Mouse (Mus musculus): ENCODE data around the gene Hist1h2be.
"Not testable (repeated sequence)": the region's sequence is repeated elsewhere in the genome, so short reads cannot be mapped to it uniquely, and the experiment has no call there.

Gene Hist1h2be

DNA sequence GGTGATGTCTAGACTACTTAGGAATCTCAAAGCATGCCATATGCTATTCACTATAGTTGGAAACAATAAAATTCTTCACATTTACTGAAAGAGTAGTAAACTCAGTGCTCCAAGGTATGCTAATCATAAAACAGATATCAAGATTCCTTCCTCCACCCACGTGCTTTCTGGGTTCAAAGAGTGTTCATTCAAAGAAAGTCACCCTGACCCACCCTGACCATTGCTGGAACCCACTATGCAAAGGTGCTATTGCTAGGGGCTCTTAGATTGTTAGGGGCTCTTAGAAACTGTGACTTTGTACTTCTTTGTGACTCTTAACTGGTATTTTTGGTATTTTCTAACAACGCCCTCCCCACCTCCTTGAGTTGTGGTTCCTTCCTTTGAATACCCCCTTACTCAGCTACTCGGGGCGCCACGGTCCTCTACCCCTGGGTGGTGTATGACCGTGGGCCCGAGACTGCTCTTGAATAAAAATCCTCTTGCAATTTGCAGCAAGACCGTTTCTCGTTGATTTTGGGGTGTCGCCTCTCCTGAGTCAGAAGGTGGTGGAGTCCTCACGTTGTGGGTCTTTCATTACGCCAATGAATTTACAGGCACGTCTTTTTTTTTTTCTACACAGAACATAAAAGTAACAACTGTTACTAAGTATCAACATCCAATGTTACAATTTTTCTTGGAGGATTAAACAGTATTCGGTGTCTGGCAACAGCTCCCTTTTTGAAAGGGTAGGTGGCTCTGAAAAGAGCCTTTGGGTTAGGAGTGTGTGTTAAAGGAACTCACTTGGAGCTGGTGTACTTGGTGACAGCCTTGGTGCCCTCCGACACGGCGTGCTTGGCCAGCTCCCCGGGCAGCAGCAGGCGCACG is 47.7 kb downstream of the Hist1h2be start:
- not testable (repeated sequence) for DNase-seq (ENCODE audit: low read depth, low spot score)

DNA sequence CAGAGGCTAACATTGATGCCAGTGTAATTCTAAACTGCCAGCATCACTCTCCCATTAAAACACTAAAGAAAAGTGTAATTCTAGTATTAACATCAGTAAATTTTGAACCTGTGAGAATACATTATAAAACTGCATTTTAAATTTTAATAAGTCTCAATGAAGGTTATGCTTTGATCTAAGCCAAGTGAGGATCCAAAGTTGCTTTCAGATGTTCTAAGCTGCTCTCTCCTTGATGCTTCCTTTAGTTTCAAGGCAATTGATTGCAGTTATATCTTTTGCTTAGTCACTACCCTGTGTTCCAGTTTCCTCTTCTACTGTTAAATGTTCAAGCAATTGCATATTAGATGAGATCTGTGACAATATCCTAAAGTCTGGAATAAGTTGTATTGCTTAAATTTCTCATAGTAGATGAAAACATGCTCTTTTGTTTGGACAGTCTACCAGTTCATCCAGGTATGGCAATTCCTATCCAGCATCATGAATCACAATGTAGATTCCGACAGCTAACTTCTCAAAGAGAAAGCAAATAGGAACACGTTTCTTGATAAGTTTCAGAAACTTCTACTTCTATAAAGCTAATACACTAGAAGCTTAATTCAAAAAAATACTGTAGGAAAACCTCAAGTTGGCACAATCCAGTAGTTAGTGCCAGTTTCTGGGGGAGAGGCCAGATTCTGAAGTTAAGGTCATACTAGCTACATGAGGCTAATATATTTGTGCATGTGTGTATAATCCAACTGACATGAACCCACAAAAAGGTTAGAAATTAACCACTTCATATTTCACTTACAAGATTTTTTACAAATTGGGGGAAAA is 48.5 kb downstream of the Hist1h2be start:
- DNase-seq (ENCODE audit: low read depth, low spot score): no peak

DNA sequence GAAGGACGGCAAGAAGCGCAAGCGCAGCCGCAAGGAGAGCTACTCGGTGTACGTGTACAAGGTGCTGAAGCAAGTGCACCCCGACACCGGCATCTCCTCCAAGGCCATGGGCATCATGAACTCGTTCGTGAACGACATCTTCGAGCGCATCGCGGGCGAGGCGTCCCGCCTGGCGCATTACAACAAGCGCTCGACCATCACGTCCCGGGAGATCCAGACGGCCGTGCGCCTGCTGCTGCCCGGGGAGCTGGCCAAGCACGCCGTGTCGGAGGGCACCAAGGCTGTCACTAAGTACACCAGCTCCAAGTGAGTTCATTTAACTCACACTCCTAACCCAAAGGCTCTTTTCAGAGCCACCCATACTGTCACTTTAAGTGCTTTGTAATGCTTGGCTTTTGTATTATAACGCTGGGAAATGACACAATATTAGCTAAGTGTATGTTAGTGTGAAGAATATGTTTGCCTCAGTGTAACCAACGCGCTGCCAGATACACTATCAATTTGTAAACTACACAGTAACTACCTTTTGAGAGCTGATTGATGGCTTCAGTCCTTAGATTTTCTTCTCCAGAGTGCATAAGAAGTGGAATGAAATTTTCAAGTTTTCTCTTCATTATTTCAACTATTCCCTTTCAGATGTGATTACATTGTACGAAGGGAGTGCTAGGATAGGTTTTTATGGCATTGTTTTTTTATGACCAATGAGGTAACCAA is 49.3 kb downstream of the Hist1h2be start:
- not testable (repeated sequence) for DNase-seq (ENCODE audit: low read depth, low spot score)

DNA sequence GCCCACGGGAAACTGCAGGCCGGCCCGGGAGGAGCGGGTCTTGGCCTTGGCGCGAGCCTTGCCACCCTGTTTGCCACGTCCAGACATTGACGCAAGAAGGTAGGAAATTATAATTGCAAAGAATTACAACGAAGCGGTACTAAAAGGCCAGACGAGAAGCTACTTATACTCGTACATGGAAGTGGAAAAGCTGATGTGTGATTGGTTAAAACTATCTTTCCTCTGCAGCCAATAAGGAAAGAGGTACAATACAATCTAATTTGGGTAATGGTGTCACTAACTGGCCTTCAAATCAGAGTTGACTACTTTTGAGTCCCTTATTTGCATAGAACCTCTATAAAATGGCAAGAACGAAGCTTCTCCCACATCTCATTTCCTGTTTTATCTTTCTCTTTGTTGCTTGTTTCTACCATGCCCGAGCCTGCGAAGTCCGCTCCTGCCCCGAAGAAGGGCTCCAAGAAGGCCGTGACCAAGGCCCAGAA is 49.9 kb downstream of the Hist1h2be start, which contains the start of the genes Hist1h2ae and Hist1h2bg:
Hist1h2ae (minus strand) TSS at position 199 of the 482 bp plus-strand sequence.
Hist1h2bg (plus strand) TSS at position 375 of the 482 bp plus-strand sequence.
- DNase-seq (ENCODE audit: low read depth, low spot score): no peak

DNA sequence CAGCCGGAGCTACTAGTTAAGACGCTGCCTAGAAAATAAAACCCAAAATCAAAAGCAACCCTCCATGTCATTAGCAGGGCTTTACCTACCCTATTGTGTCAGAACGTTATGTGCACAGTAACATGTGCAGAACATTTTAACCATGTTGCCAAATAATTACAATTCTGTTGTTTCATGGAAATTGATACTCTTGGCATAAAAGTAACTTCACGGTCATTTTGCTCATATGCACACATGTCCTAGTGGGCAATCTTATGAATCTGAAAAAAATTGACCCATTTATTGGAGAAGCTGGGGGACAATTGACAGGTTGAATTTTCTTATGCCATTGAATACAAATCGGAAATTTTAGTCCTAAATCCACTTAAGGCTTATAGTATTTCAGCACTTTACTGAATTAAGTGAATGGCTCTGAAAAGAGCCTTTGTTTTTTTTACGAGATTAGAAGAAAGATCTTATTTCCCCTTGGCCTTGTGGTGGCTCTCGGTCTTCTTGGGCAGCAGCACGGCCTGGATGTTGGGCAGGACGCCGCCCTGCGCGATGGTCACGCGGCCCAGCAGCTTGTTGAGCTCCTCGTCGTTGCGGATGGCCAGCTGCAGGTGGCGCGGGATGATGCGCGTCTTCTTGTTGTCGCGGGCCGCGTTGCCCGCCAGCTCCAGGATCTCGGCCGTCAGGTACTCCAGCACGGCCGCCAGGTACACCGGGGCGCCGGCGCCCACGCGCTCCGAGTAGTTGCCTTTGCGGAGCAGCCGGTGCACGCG is 50.5 kb downstream of the Hist1h2be start:
- not testable (repeated sequence) for DNase-seq (ENCODE audit: low read depth, low spot score)

DNA sequence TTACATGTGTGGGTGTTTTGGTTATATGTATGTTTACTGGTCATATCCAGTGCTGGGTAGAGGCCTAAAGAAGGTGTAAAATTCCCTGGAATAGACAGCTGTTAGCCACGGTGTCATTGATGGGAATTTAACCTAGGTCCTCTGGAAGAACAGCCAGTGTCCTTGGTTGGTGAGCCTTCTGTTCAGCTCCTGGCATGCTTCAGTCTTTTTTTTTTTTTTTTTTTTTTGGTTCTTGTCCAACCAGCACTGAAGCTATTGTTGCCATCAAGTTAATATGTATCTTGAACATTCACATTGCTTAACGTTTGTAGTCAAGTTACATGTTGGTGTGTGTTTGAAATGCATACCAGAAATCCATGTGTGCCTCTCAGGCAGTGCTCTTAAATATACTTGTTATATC is 56.4 kb downstream of the Hist1h2be start:
- DNase-seq (ENCODE audit: low read depth, low spot score): no peak

DNA sequence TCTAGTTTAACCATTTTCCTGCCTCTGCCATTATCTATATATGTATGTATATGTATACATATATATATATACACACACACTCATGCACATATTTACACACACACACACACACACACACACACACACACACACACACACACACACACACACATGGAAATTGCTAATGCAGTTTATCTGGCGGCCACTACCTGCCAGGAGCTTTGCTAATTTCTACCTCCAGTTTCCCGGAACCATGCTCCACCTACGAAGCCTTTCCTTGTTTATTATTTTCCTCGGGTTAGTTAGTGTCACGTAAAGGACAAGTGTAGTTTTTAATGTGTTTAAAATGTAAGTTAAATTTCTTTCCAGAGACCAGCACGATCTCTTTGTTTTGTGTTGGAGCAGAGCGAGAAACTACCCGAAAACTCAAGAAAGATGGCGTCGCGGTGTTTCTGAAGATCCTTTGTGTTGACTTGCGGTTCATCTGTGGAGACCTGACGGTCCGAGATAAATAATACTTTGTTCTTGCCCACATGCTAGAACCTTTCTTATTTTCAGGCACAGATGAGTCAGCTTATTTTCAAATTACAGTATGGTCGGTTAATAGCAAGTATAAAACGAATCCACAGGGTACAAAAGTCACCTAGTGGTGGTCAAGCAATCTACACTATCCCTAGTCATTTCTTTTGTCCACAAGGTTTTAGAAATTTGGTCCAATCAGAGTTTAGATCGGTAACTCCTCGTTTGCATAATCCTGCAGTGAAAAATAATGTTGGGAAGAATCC is 58.0 kb downstream of the Hist1h2be start:
- DNase-seq (ENCODE audit: low read depth, low spot score): no peak

DNA sequence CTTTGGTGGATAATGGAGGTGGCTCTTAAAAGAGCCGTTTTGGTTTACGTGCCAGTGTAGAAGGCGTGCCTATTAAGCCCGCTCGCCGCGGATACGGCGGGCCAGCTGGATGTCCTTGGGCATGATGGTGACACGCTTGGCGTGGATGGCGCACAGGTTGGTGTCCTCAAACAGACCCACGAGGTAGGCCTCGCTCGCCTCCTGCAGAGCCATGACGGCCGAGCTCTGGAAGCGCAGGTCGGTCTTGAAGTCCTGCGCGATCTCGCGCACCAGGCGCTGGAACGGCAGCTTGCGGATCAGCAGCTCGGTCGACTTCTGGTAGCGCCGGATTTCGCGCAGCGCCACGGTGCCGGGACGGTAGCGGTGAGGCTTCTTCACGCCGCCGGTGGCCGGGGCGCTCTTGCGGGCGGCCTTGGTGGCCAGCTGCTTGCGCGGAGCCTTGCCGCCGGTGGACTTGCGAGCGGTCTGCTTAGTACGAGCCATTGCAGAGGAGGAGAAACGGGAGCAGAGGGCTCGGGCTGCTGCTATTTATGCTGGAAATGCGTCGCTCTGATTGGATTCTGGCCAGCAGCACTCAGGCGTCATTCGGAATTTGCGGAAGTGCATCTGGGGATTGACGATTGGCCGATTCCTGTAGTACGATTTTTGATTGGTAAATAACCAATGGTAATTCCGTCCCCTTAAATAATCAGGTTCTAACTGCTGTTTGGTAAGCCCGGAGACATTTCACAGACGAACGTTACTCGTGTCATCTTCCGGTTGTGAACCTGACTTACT is 58.9 kb downstream of the Hist1h2be start, which contains the start of gene Hist1h3e:
Hist1h3e (minus strand) TSS at position 487 of the 777 bp plus-strand sequence.
- not testable (repeated sequence) for DNase-seq (ENCODE audit: low read depth, low spot score)

DNA sequence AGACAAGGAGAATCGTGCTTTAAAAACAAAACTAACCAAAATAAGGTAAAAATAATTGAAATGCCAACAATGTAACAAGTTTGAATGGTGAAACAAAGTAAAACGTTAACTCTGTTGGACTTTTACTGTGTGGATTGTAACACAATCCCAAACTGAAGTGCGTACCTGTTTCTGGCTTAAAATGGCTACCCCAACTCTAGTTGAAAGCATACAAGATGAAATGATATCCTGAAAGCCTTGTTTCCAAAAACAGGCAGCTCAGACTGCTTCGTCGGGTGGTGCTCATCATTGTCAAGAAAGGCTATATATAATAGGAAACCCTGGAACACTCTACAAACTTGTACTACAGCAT is 59.4 kb downstream of the Hist1h2be start:
- not testable (repeated sequence) for DNase-seq (ENCODE audit: low read depth, low spot score)

DNA sequence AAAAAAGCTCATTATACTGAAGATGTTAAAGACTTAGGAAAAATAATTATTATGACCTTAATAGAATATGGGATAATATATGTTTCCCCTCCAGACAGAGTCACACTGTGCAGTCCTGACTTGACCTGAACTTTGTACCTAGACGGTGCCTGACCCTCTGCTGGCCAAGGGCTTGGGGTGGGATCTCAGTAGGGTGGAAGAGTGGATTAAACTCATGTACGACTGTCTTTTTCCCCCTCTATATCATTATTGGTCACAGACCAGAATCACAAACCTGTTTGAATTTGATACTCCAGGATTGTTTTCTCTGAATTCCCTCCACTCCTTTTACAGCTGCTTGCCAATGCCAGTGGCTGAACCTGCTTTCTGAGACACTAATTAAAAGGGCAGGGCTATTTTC is 60.2 kb downstream of the Hist1h2be start:
- not testable (repeated sequence) for DNase-seq (ENCODE audit: low read depth, low spot score)

DNA sequence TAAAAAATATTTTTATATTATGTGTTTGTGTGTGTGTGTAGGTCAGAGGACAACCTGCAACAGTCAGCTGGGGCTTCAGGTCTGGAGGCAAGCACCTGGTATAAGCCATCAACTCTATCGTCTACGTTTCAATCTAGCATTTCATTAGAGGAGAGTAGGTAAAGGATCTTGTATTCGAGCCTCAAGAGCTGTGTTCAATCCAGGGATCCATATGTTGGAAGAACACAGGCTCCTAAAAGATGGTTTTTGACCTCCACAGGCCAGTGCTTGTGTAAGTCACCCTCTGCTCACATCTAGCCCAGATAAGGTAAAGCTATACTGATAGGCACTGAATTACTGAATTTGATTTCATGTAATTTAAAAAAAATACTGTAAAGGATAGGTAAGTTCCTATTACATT is 64.0 kb downstream of the Hist1h2be start:
- DNase-seq (ENCODE audit: low read depth, low spot score): no peak

DNA sequence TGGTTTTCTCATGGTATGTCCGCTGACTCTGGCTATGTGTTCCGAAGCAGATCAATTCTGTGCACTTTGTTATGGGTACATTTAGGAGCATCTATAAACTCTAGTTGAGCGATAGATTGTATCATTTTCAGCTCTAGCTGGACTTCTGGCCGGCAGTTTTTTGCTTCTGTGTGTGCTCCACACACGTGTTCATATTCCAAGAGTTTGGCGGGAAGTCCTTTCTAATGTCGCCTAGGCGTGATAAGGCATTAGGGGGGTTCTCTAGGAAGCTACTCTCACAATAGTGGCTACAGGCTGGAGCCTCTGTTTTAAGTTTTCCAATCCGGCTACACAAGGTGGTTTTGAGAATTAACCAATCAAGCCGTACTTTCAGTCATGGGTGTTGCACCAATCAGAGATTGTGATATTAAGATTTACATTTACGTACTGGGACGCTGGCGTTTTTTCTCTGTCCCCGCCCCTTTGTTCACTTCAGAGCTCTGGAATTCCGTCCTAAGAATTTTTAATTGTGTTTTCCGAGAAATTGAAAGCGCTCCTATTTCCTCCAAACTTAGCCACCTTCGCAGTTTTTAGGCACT is 65.0 kb downstream of the Hist1h2be start:
- no peak for DNase-seq (ENCODE audit: low read depth, low spot score)

DNA sequence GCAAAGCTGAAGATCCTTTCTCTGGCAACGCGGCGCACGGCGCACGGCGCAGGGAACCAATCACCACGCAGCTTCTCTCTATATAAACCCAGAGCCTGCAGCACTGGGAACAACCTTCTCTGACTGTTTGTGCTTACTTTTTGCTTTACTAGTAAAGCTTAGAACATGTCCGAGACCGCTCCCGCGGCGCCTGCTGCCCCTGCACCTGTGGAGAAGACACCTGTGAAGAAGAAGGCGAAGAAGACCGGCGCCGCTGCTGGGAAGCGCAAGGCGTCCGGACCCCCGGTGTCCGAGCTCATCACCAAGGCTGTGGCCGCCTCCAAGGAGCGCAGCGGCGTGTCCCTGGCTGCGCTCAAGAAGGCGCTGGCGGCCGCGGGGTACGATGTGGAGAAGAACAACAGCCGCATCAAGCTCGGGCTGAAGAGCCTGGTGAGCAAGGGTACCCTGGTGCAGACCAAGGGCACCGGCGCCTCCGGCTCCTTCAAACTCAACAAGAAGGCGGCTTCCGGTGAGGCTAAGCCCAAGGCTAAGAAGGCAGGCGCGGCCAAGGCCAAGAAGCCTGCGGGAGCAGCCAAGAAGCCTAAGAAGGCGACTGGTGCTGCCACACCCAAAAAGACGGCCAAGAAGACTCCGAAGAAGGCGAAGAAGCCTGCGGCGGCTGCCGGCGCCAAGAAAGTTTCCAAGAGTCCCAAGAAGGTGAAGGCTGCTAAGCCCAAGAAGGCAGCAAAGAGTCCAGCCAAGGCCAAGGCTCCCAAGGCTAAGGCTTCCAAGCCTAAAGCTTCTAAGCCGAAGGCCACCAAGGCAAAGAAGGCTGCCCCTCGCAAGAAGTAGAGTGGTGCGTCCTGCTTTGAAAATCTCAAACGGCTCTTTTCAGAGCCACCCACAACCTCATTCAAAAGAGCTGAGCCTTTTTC is 65.7 kb downstream of the Hist1h2be start:
- no peak for DNase-seq (ENCODE audit: low read depth, low spot score)

DNA sequence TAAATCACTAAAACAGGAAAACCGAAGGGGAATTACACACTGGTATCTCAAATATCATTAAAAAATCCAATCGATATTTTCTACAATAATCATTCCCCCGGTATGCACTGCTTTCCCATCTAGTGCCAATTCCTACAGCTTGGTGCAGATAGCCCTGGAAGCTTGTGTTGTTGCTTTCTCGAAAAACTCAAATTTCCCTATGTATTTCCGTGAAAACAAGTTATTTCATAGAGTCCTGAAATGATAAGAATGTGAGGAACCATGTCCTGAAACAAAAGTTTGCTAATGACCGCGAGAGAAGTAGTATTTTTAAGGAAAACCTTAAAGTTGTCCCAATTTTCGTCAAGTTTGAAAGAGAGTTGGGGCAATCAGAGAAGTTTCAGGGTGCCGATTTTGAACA is 66.5 kb downstream of the Hist1h2be start:
- DNase-seq (ENCODE audit: low read depth, low spot score): no peak

DNA sequence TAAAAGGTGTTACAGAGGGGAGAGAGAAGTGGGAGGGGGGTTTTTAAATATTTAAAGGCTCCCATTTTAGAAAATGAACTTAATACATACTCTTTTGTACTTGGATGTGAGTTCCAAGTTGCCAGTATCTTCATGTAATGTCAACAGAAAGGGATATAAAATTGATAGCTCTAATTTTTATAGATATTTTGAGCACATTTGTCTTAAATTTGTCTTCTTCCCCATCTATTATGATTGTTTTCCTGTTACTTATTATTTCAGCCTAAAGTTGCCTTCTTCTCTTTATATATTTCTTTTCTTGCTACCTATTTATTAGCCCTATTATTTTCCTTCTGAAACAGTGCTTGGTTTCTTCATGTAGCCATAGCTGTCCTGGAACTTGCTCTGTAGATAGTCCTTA is 68.0 kb downstream of the Hist1h2be start, which contains the start of gene Hist1h1d:
Hist1h1d (plus strand) TSS at position 301 of the 400 bp plus-strand sequence.
- DNase-seq (ENCODE audit: low read depth, low spot score): no peak

DNA sequence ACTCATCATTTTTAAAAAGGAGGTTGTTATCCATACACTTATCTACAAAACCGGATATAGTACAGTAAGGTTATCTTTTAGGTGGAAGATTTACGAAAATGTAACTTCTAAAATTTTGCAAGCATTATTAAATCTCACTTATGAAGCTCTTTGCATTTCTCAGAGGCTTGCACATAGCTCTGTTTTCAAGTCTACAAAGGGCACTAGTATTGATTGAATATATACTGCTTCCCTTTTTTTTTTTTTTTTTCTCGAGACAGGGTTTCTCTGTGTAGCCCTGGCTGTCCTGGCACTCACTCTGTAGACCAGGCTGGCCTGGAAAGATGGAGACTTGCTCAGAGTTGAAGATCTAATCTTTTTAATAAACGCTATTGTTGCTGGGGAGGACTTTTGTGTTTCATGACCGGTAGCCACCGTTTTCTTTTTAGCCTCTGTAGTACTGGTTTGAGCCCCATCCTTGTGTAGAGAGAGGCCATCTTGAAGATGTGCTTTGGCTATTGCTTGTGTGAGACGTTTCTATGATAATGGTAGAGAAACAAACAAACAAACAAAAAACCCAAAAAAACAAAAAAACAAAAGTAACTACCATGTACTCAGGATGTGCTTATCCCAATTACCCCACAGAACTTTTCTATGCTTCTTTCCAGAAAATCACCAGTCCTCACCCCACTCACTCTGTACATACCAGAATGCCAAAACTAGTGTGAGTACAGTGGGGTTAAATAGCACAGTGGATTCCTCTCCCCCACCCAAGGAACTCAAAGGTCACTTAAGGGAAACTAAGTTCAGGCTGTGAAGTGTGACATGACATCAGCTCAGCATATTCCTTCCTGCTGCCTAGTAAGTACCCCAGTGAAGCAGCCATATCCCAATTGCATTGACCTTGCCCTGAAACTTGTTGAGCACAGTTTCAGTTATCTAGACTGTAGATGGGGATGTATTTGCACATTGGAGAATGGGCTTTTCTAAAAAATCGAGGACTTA is 68.7 kb downstream of the Hist1h2be start:
- no peak for DNase-seq (ENCODE audit: low read depth, low spot score)
